Mouse (Mus musculus) spleen, adult 2 months (tissue): ENCODE measurements at regions not wholly inside any gene's neighbourhood (a gene's known extent, or its start where the extent isn't known, plus 50 kb on each side); places are given as distances from the start of the nearest gene placed in this dataset.

ENCODE experiments used
- CTCF ChIP-seq: fragments of 200-500 bp; IDR thresholded peaks from 2 replicates; pipeline ENCODE4 v1.5.1; 2011; ENCODE audit warnings: mild to moderate bottlenecking, inconsistent platforms; ENCODE audit not compliant: insufficient read depth, insufficient read length, insufficient replicate concordance; ENCODE audit errors: extremely low read depth
- POLR2A ChIP-seq: fragments of 200-500 bp; IDR thresholded peaks from 2 replicates; pipeline ENCODE4 v1.6.1; 2011; ENCODE audit warnings: low read depth, low read length, inconsistent platforms

GRCm38 (mm10) chr2:128427181-128427880, 163.7 kb upstream of the Spdye4c start:
- TF ChIP-seq CTCF (no peak), POLR2A (no peak)
